Mouse (Mus musculus): Measurements from ENCODE around the gene Gipc2.
"Not testable (repeated sequence)": the region's sequence is repeated elsewhere in the genome, so short reads cannot be mapped to it uniquely, and the experiment has no call there.

The Gipc2 gene

GRCm38 (mm10) chr3:152152483-152152804 lies 13.6 kb downstream of the Gipc2 start:
- no peak for DNase-seq

GRCm38 (mm10) chr3:152151725-152152482 lies 14.1 kb downstream of the Gipc2 start:
- no peak for DNase-seq

GRCm38 (mm10) chr3:152149863-152150262 lies 16.2 kb downstream of the Gipc2 start:
- no peak for DNase-seq

GRCm38 (mm10) chr3:152149449-152149848 lies 16.6 kb downstream of the Gipc2 start:
- DNase-seq, result no peak

GRCm38 (mm10) chr3:152147085-152147831 lies 18.8 kb downstream of the Gipc2 start:
- DNase-seq, result no peak

GRCm38 (mm10) chr3:152145186-152145585 lies 20.8 kb downstream of the Gipc2 start:
- DNase-seq, result no peak

GRCm38 (mm10) chr3:152142989-152143695 lies 22.9 kb downstream of the Gipc2 start:
- no peak for DNase-seq

- DNase-seq, result no peak
Measured at GRCm38 (mm10) chr3:152142146-152142545, 23.9 kb downstream of the Gipc2 start.

- not testable (repeated sequence) for DNase-seq
Measured at GRCm38 (mm10) chr3:152139308-152139707, 26.7 kb downstream of the Gipc2 start.

GRCm38 (mm10) chr3:152136106-152136505 lies 29.9 kb downstream of the Gipc2 start:
- DNase-seq, result not testable (repeated sequence)

- DNase-seq, result no peak
Measured at GRCm38 (mm10) chr3:152133621-152134020, 32.4 kb downstream of the Gipc2 start.

- no peak for DNase-seq
Measured at GRCm38 (mm10) chr3:152130963-152131362, 35.1 kb downstream of the Gipc2 start.

GRCm38 (mm10) chr3:152129426-152129825 lies 36.6 kb downstream of the Gipc2 start:
- DNase-seq, result not testable (repeated sequence)

GRCm38 (mm10) chr3:152128631-152129030 lies 37.4 kb downstream of the Gipc2 start:
- DNase-seq, result no peak

- DNase-seq, result no peak
Measured at GRCm38 (mm10) chr3:152127144-152127543, 38.9 kb downstream of the Gipc2 start.

GRCm38 (mm10) chr3:152122720-152123119 lies 43.3 kb downstream of the Gipc2 start:
- DNase-seq, result no peak

GRCm38 (mm10) chr3:152122101-152122500 lies 43.9 kb downstream of the Gipc2 start:
- no peak for DNase-seq

- DNase-seq, result no peak
Measured at GRCm38 (mm10) chr3:152121169-152122009, 44.6 kb downstream of the Gipc2 start.

GRCm38 (mm10) chr3:152119987-152120386 lies 46.0 kb downstream of the Gipc2 start:
- DNase-seq, result no peak

- DNase-seq, result no peak
Measured at GRCm38 (mm10) chr3:152117941-152118340, 48.1 kb downstream of the Gipc2 start.

- DNase-seq, result no peak
Measured at GRCm38 (mm10) chr3:152116140-152116539, 49.9 kb downstream of the Gipc2 start.

GRCm38 (mm10) chr3:152114786-152115185 lies 51.2 kb downstream of the Gipc2 start:
- DNase-seq, result no peak

GRCm38 (mm10) chr3:152114222-152114621 lies 51.8 kb downstream of the Gipc2 start:
- DNase-seq, result no peak
